9 mouse cellular contexts compared by ENCODE assay signal in genomic region chr7:141061269-141061692, GRCm38 (mm10). TPM values are rescaled to one million over a fixed set of nuclear protein-coding genes. Genes with fewer than 3 reads are reported as not detected.
A peak's percentile ranks its signal among the peaks of the same experiment; 100 is the strongest.
DNase-seq lines count a peak whose midpoint lies in the region; TF ChIP-seq lines count a peak whose summit lies in the region.
"Had no signal": no experiment of that assay in that cellular context is flagged by ENCODE, and none has a peak within 500 bp of the region (broad histone marks: within the 10 kb centered on the region; RNA-seq: fewer than 3 reads in every experiment).

No protein-coding gene starts in this region.

- no peak for TF ChIP-seq CTCF in C2C12 (IDR thresholded peaks at IDR 0.05; ENCODE audit: control insufficient read depth, insufficient read depth, insufficient read length)
- TF ChIP-seq CTCF in olfactory bulb, adult 2 months (IDR thresholded peaks at IDR 0.05; ENCODE audit: insufficient read depth, low read depth, low read length), result no peak

- no peaks in the 10 kb centered on the region for H3K79me3 ChIP-seq in C2C12 (ENCODE audit: low read depth)

- H3K36me3 ChIP-seq in heart, embryonic 10.5 days, result no peaks in the 10 kb centered on the region
- no peaks in the 10 kb centered on the region for H3K36me3 ChIP-seq in C2C12 (ENCODE audit: control insufficient read depth, insufficient read depth)
- H3K36me3 ChIP-seq in limb, embryonic 10.5 days, result peaks cover 53% of the 10 kb centered on the region

- no peaks in the 10 kb centered on the region for H3K79me2 ChIP-seq in C2C12 (ENCODE audit: control insufficient read depth, insufficient read depth)

- peaks cover 86% of the 10 kb centered on the region for H3K27me3 ChIP-seq in heart, embryonic 10.5 days (ENCODE audit: insufficient read depth, poor library complexity, severe bottlenecking)
- no peaks in the 10 kb centered on the region for H3K27me3 ChIP-seq in C2C12 (ENCODE audit: control insufficient read depth, insufficient read depth, insufficient read length)
- H3K27me3 ChIP-seq in limb, embryonic 10.5 days (ENCODE audit: low read depth, poor library complexity, severe bottlenecking), result 0 out of 2 replicates have a peak, but pooled peaks cover 5% of the 10 kb centered on the region

- TF ChIP-seq POLR2A in olfactory bulb, adult 2 months (IDR thresholded peaks at IDR 0.05; ENCODE audit: insufficient read depth, low read depth, low read length), result no peak

- peaks cover 16% of the 10 kb centered on the region for H3K4me1 ChIP-seq in heart, embryonic 10.5 days
- peaks cover 26% of the 10 kb centered on the region for H3K4me1 ChIP-seq in limb, embryonic 10.5 days
- peaks cover 19% of the 10 kb centered on the region for H3K4me1 ChIP-seq in olfactory bulb, adult 2 months (ENCODE audit: control insufficient read depth, insufficient read depth, low read length)

- H3ac ChIP-seq in C2C12 (ENCODE audit: control insufficient read depth, insufficient read length, low read depth), result peak overlapping the region; percentile 71

- H3K4me3 ChIP-seq in heart, embryonic 10.5 days, result peak overlapping the region; percentile 72
- peak overlapping the region; percentile 29 for H3K4me3 ChIP-seq in C2C12 (ENCODE audit: insufficient read depth, poor library complexity, severe bottlenecking)
- H3K4me3 ChIP-seq in limb, embryonic 10.5 days, result peak overlapping the region; percentile 90
- H3K4me3 ChIP-seq in olfactory bulb, adult 2 months (ENCODE audit: insufficient read depth, low read depth, low read length), result peak overlapping the region; percentile 90

- intact Hi-C loops in heart, postnatal 14 days (cut with DNase I), result no loop called here

- no peak for DNase-seq in heart, embryonic 10.5 days (ENCODE audit: low spot score)
- no peak for DNase-seq in heart, postnatal 14 days
- DNase-seq in embryo, embryonic 9.5 days (ENCODE audit: extremely low spot score), result peak; percentile 63
- peak; percentile 73 for DNase-seq in limb, embryonic 10.5 days (ENCODE audit: low spot score)
- DNase-seq in layer of hippocampus, adult 8-10 months (ENCODE audit: low spot score in 2 of 2), result no peak
- DNase-seq in adrenal gland, postnatal 36 days, result no peak

- no peaks in the 10 kb centered on the region for H3K9me3 ChIP-seq in heart, embryonic 10.5 days
- H3K9me3 ChIP-seq in limb, embryonic 10.5 days (replicated peaks), result no peaks in the 10 kb centered on the region

- H3K27ac ChIP-seq in heart, embryonic 10.5 days, result peak overlapping the region; percentile 85
- peak overlapping the region; percentile 98 for H3K27ac ChIP-seq in limb, embryonic 10.5 days
- no peak overlapping the region for H3K27ac ChIP-seq in olfactory bulb, adult 2 months (ENCODE audit: insufficient read depth, low read depth, low read length)

- under 1% methylated on average over 37 of the region's 37 CpGs for WGBS in heart, embryonic 10.5 days
- WGBS in limb, embryonic 10.5 days, result under 1% methylated on average over 37 of the region's 37 CpGs
- WGBS in olfactory bulb, adult 2 months, result under 1% methylated on average over 37 of the region's 37 CpGs

TF ChIP-seq in C2C12, 6 proteins besides CTCF, POLR2A, EP300 and RAD21:
- TF ChIP-seq USF1 (IDR thresholded peaks at IDR 0.05; ENCODE audit: low read depth) (no peak), CEBPB (IDR thresholded peaks at IDR 0.05; ENCODE audit: low read depth) (no peak), MYOG (IDR thresholded peaks at IDR 0.05; ENCODE audit: control insufficient read depth, extremely low read depth, insufficient read length) (no peak), MYOD1 (IDR thresholded peaks at IDR 0.05; ENCODE audit: control insufficient read depth, insufficient read length, low read depth) (no peak), FOSL1 (IDR thresholded peaks at IDR 0.05; ENCODE audit: insufficient read depth, low read length, poor library complexity, severe bottlenecking) (no peak), MAX (IDR thresholded peaks at IDR 0.05) (no peak)

RNA-seq across cellular contexts. Expression of gene B4galnt4, which starts 0.4 kb away (rescaled TPM):
- 2.6 and 12.7 TPM in 2 replicates for polyA plus RNA-seq in heart, embryonic 10.5 days (2016; fragmentation: Nextera tagmentation; extraction: Ambion mirVana)
- under 1 TPM; 0.07 to 0.14 TPM for total RNA-seq in heart, postnatal 14 days (2021)
- polyA plus RNA-seq in C2C12 (2012; fragmentation: generic; extraction: Trizol), result 4.0 TPM
- polyA plus RNA-seq in limb, embryonic 10.5 days (2016; fragmentation: Nextera tagmentation; extraction: Ambion mirVana), result 26.2 and 30.7 TPM in 2 replicates
- not detected in 2 replicates for polyA plus RNA-seq in olfactory bulb, adult 2 months (2012; ENCODE audit: insufficient read depth, insufficient read length, low replicate concordance, missing spikeins)
- 10 to 100 TPM; 72.5 to 87.3 (median 78.8) TPM for total RNA-seq in layer of hippocampus, adult 8-10 months (2022)
- under 1 TPM; 0.83 to 0.95 TPM for total RNA-seq in adrenal gland, postnatal 36 days (2021)

RNA-seq across cellular contexts. Expression of gene Pkp3, which starts 16.7 kb away (rescaled TPM):
- polyA plus RNA-seq in heart, embryonic 10.5 days (2016; fragmentation: Nextera tagmentation; extraction: Ambion mirVana), result 0.94 and 3.4 TPM in 2 replicates
- total RNA-seq in heart, postnatal 14 days (2021), result under 1 TPM; 0.43 to 0.95 TPM
- polyA plus RNA-seq in C2C12 (2012; fragmentation: generic; extraction: Trizol), result 0.88 TPM
- polyA plus RNA-seq in limb, embryonic 10.5 days (2016; fragmentation: Nextera tagmentation; extraction: Ambion mirVana), result 6.0 and 8.2 TPM in 2 replicates
- polyA plus RNA-seq in olfactory bulb, adult 2 months (2012; ENCODE audit: insufficient read depth, insufficient read length, low replicate concordance, missing spikeins), result not detected in 2 replicates
- not detected for total RNA-seq in layer of hippocampus, adult 8-10 months (2022)
- total RNA-seq in adrenal gland, postnatal 36 days (2021), result 1 to 10 TPM; 1.4 to 1.5 TPM

RNA-seq across cellular contexts. Expression of gene Gm17387, which starts 32.4 kb away (rescaled TPM):
- polyA plus RNA-seq in heart, embryonic 10.5 days (2016; fragmentation: Nextera tagmentation; extraction: Ambion mirVana), result not detected in 2 replicates
- not detected for total RNA-seq in heart, postnatal 14 days (2021)
- not detected for polyA plus RNA-seq in C2C12 (2012; fragmentation: generic; extraction: Trizol)
- polyA plus RNA-seq in limb, embryonic 10.5 days (2016; fragmentation: Nextera tagmentation; extraction: Ambion mirVana), result not detected in 2 replicates
- polyA plus RNA-seq in olfactory bulb, adult 2 months (2012; ENCODE audit: insufficient read depth, insufficient read length, low replicate concordance, missing spikeins), result not detected in 2 replicates
- total RNA-seq in layer of hippocampus, adult 8-10 months (2022), result not detected
- not detected for total RNA-seq in adrenal gland, postnatal 36 days (2021)
- polyA plus RNA-seq: gonadal fat pad, adult 2 months had no signal

RNA-seq across cellular contexts. Expression of gene Sigirr, which starts 39.1 kb away (rescaled TPM):
- polyA plus RNA-seq in heart, embryonic 10.5 days (2016; fragmentation: Nextera tagmentation; extraction: Ambion mirVana), result 3.0 and 5.7 TPM in 2 replicates
- 1 to 10 TPM; 8.0 to 8.1 TPM for total RNA-seq in heart, postnatal 14 days (2021)
- 13.9 TPM for polyA plus RNA-seq in C2C12 (2012; fragmentation: generic; extraction: Trizol)
- polyA plus RNA-seq in limb, embryonic 10.5 days (2016; fragmentation: Nextera tagmentation; extraction: Ambion mirVana), result 2.3 TPM in 2 replicates
- polyA plus RNA-seq in olfactory bulb, adult 2 months (2012; ENCODE audit: insufficient read depth, insufficient read length, low replicate concordance, missing spikeins), result not detected in 2 replicates
- 1 to 10 TPM; 2.6 to 3.1 (median 2.9) TPM for total RNA-seq in layer of hippocampus, adult 8-10 months (2022)
- total RNA-seq in adrenal gland, postnatal 36 days (2021), result 1 to 10 TPM; 2.4 to 4.3 TPM

RNA-seq across cellular contexts. Expression of gene Ifitm6, which starts 43.6 kb away (rescaled TPM):
- not detected in 2 replicates for polyA plus RNA-seq in heart, embryonic 10.5 days (2016; fragmentation: Nextera tagmentation; extraction: Ambion mirVana)
- total RNA-seq in heart, postnatal 14 days (2021), result 1 to 10 TPM in 1 of 2 experiments, under 1 TPM in 1; 0.34 to 1.1 TPM
- 1.3 TPM for polyA plus RNA-seq in C2C12 (2012; fragmentation: generic; extraction: Trizol)
- polyA plus RNA-seq in limb, embryonic 10.5 days (2016; fragmentation: Nextera tagmentation; extraction: Ambion mirVana), result 0.31 TPM in 1 of 2 replicates, not detected in the other
- not detected in 2 replicates for polyA plus RNA-seq in olfactory bulb, adult 2 months (2012; ENCODE audit: insufficient read depth, insufficient read length, low replicate concordance, missing spikeins)
- 1 to 10 TPM in 1 of 4 experiments, not detected in 3; 1.1 TPM for total RNA-seq in layer of hippocampus, adult 8-10 months (2022)
- total RNA-seq in adrenal gland, postnatal 36 days (2021), result under 1 TPM in 1 of 2 experiments, not detected in 1; 0.99 TPM

Comparison
In these comparisons a context has a peak if more than half of its experiments do, and no peak if none do; other contexts are left out.
1. DNase-seq: peak in embryo, embryonic 9.5 days (single experiment) and limb, embryonic 10.5 days (single experiment); none in heart, embryonic 10.5 days (single experiment), heart, postnatal 14 days (0 of 2), layer of hippocampus, adult 8-10 months (0 of 2) and adrenal gland, postnatal 36 days (0 of 2).
2. H3K4me3 ChIP-seq: peak in every context shown above with its lines; median percentile 90 in limb, embryonic 10.5 days; 90 in olfactory bulb, adult 2 months; 72 in heart, embryonic 10.5 days; 29 in C2C12.